Mouse (Mus musculus) neural tube, embryonic 13.5 days (tissue): Measurements from ENCODE around the gene Ctf1. TPM values are rescaled to one million over a fixed set of nuclear protein-coding genes. Genes with fewer than 3 reads are reported as not detected.

ENCODE experiments used
- ATAC-seq: fragments of 200-750 bp; cut with Nextera tagmentation; 2 replicates; pipeline ENCODE4 v1.8.0; 2017; ENCODE audit warnings: low read depth, mild to moderate bottlenecking, moderate TSS enrichment, moderate library complexity
- H3K27ac ChIP-seq: fragments of 300-500 bp; sonication (generic); replicated peaks from 2 replicates; pipeline ENCODE4 v1.5.1; 2015; ENCODE audit warnings: moderate library complexity, mild to moderate bottlenecking, inconsistent platforms
- H3K27me3 ChIP-seq: fragments of 300-500 bp; sonication (generic); 2 replicates; pipeline ENCODE4 v1.6.1; 2015; ENCODE audit warnings: mild to moderate bottlenecking, inconsistent platforms
- H3K36me3 ChIP-seq: fragments of 300-500 bp; sonication (generic); 2 replicates; pipeline ENCODE4 v1.6.1; 2015; ENCODE audit warnings: mild to moderate bottlenecking, inconsistent platforms
- H3K4me1 ChIP-seq: fragments of 300-500 bp; sonication (generic); replicated peaks from 2 replicates; pipeline ENCODE4 v1.6.1; 2015; ENCODE audit warnings: inconsistent platforms
- H3K4me2 ChIP-seq: fragments of 300-500 bp; sonication (generic); 2 replicates; pipeline ENCODE4 v1.6.1; 2015; ENCODE audit warnings: inconsistent platforms, mild to moderate bottlenecking, moderate library complexity
- H3K4me3 ChIP-seq: fragments of 300-500 bp; sonication (generic); 2 replicates; pipeline ENCODE4 v1.5.1; 2015; ENCODE audit warnings: mild to moderate bottlenecking, inconsistent platforms
- H3K9ac ChIP-seq: fragments of 300-500 bp; sonication (generic); 2 replicates; pipeline ENCODE4 v1.6.1; 2015; ENCODE audit warnings: moderate library complexity, mild to moderate bottlenecking, inconsistent platforms
- H3K9me3 ChIP-seq: fragments of 300-500 bp; sonication (generic); 2 replicates; pipeline ENCODE4 v1.6.1; 2016; ENCODE audit warnings: inconsistent platforms
- WGBS: fragments of 180-500 bp; shearing (Covaris S2); methylation state at CpG from one replicate; pipeline ENCODE4 v1.1.7; 2015; 5-methylcytosine and 5-hydroxymethylcytosine counted together
- microRNA counts: library from miRNA; unstranded; fragments of <30 nt; microRNA quantifications from one replicate; lab custom pipeline; 2016
- microRNA-seq: library from miRNA; unstranded; fragments of <30 nt; microRNA quantifications from one replicate; pipeline ENCODE4, GENCODE M21; 2016
- polyA plus RNA-seq: library from polyadenylated mRNA; unstranded; fragments of >200 nt; fragmentation: Nextera tagmentation; extraction: Ambion mirVana; gene quantifications from 2 replicates; pipeline ENCODE4 v1.2.1, GENCODE M21; 2015

The Ctf1 gene
- polyA plus RNA-seq, 1 experiment from 2014 or later: 4.5 TPM

DNA sequence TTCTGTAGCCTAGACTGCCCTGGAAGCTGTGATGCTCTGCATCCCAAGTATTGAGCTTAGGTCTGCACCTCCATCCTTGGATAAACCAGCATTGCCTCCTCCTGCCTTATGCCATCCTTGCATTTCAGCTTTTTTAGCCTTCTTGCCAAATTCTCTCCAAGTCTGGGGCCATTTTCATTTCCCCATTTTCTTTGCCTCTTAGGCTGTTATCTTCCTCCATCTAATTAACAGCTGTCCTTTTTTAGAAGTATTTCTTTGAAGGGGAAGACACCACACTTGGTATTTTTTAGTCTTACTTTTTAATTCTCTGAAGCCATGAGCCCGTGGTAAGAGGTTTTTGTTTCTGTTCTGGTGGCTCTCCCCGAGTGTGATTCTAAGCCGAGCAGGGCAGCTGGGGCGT lies 51.1 kb downstream of the Ctf1 start:
- H3K9ac ChIP-seq: no peak overlapping the region
- no peak for ATAC-seq
- no peak overlapping the region for H3K27ac ChIP-seq
- no peaks in the 10 kb centered on the region for H3K9me3 ChIP-seq
- no peak overlapping the region for H3K4me3 ChIP-seq
- H3K36me3 ChIP-seq: peaks cover 94% of the 10 kb centered on the region
- peaks cover 6% of the 10 kb centered on the region for H3K4me1 ChIP-seq
- no peak overlapping the region for H3K4me2 ChIP-seq
- 89% methylated on average over 4 of the region's 4 CpGs for WGBS
- H3K27me3 ChIP-seq: no peaks in the 10 kb centered on the region

- no peak overlapping the region for H3K27ac ChIP-seq
- H3K27me3 ChIP-seq: no peaks in the 10 kb centered on the region
- H3K4me3 ChIP-seq: no peak overlapping the region
- H3K9ac ChIP-seq: no peak overlapping the region
- no peaks in the 10 kb centered on the region for H3K9me3 ChIP-seq
- H3K4me1 ChIP-seq: peaks cover 27% of the 10 kb centered on the region
- H3K36me3 ChIP-seq: peaks cover 77% of the 10 kb centered on the region
- ATAC-seq: no peak
- H3K4me2 ChIP-seq: no peak overlapping the region
- WGBS: 87% methylated on average over 2 of the region's 2 CpGs
Measured at GRCm38 (mm10) chr7:127765756-127766155, 53.2 kb downstream of the Ctf1 start.

- Histone ChIP-seq H3K9me3 (no peaks in the 10 kb centered on the region), H3K27me3 (no peaks in the 10 kb centered on the region), H3K4me1 (peaks cover 31% of the 10 kb centered on the region), H3K4me2 (no peak overlapping the region), H3K9ac (no peak overlapping the region), H3K27ac (no peak overlapping the region), H3K36me3 (peaks cover 65% of the 10 kb centered on the region), H3K4me3 (no peak overlapping the region)
- ATAC-seq: no peak
- 80% methylated on average over 17 of the region's 17 CpGs for WGBS
Measured at GRCm38 (mm10) chr7:127766851-127767609, 54.5 kb downstream of the Ctf1 start.

MicroRNAs encoded within 50 kb of the gene (microRNA counts, 519-probe panel; counts per million panel counts)
- 1,674 counts per million, percentile 10 among the panel's probes with 10 or more counts for microRNA mmu-miR-762 (lab: Ali Mortazavi, UCI)

Small RNA genes within 50 kb of the gene (microRNA-seq; reads per million reads assigned to microRNA genes)
- not detected for gene Mir762

Other genes starting within 250 kb of the Ctf1 start
- 12.1 and 12.6 TPM in 2 replicates for gene Fbrs, start 233.5 kb upstream of the Ctf1 start, polyA plus RNA-seq
- gene Srcap, start 200.8 kb upstream of the Ctf1 start, polyA plus RNA-seq: 50.1 and 56.1 TPM in 2 replicates
- gene Gm42715, start 193.2 kb upstream of the Ctf1 start, polyA plus RNA-seq: 15.7 and 16.6 TPM in 2 replicates
- gene Tmem265, start 151.3 kb upstream of the Ctf1 start, polyA plus RNA-seq: 4.5 and 4.8 TPM in 2 replicates
- 59.1 and 62.8 TPM in 2 replicates for gene Phkg2, start 139.4 kb upstream of the Ctf1 start, polyA plus RNA-seq
- gene Ccdc189, start 124.1 kb upstream of the Ctf1 start, polyA plus RNA-seq: 9.2 and 11.2 TPM in 2 replicates
- gene Rnf40, start 124.0 kb upstream of the Ctf1 start, polyA plus RNA-seq: 43.5 and 48.3 TPM in 2 replicates
- gene Zfp629, start 96.9 kb upstream of the Ctf1 start, polyA plus RNA-seq: 22.8 and 23.1 TPM in 2 replicates
- gene Bcl7c, start 3.8 kb upstream of the Ctf1 start, polyA plus RNA-seq: 41.2 and 44.9 TPM in 2 replicates
- not detected in 2 replicates for gene Ctf2, start 19.4 kb downstream of the Ctf1 start, polyA plus RNA-seq
- 8.0 and 8.8 TPM in 2 replicates for gene Fbxl19, start 31.8 kb downstream of the Ctf1 start, polyA plus RNA-seq
- gene Orai3, start 57.1 kb downstream of the Ctf1 start, polyA plus RNA-seq: 9.7 and 9.9 TPM in 2 replicates
- 19.0 and 20.9 TPM in 2 replicates for gene Setd1a, start 63.9 kb downstream of the Ctf1 start, polyA plus RNA-seq
- gene Gm49388, start 72.9 kb downstream of the Ctf1 start, polyA plus RNA-seq: not detected in 2 replicates
- gene Hsd3b7, start 87.9 kb downstream of the Ctf1 start, polyA plus RNA-seq: 9.5 and 9.8 TPM in 2 replicates
- 18.9 and 25.4 TPM in 2 replicates for gene Stx4a, start 111.6 kb downstream of the Ctf1 start, polyA plus RNA-seq
- 38.4 and 39.8 TPM in 2 replicates for gene Stx1b, start 111.8 kb downstream of the Ctf1 start, polyA plus RNA-seq
- 10.2 and 12.0 TPM in 2 replicates for gene Zfp646, start 163.5 kb downstream of the Ctf1 start, polyA plus RNA-seq
- gene Zfp668, start 164.1 kb downstream of the Ctf1 start, polyA plus RNA-seq: 32.5 and 35.1 TPM in 2 replicates
- gene Prss53, start 178.2 kb downstream of the Ctf1 start, polyA plus RNA-seq: 0.70 and 0.87 TPM in 2 replicates
- not detected in 2 replicates for gene Gm21974, start 182.7 kb downstream of the Ctf1 start, polyA plus RNA-seq
- 73.8 and 77.6 TPM in 2 replicates for gene Vkorc1, start 182.9 kb downstream of the Ctf1 start, polyA plus RNA-seq
- gene Bckdk, start 191.3 kb downstream of the Ctf1 start, polyA plus RNA-seq: 55.3 and 64.4 TPM in 2 replicates
- gene Kat8, start 199.8 kb downstream of the Ctf1 start, polyA plus RNA-seq: 47.1 and 55.8 TPM in 2 replicates
- gene Prss8, start 217.4 kb downstream of the Ctf1 start, polyA plus RNA-seq: 0.18 and 0.58 TPM in 2 replicates
- 13.7 and 14.8 TPM in 2 replicates for gene Prss36, start 234.0 kb downstream of the Ctf1 start, polyA plus RNA-seq